Mouse (Mus musculus) liver, embryonic 11.5 days (tissue): ENCODE measurements around the gene Foxn3. TPM values are rescaled to one million over a fixed set of nuclear protein-coding genes. Genes with fewer than 3 reads are reported as not detected.

Experiments
- ATAC-seq: fragments of 200-750 bp; cut with Nextera tagmentation; replicated peaks from 2 replicates; pipeline ENCODE4 v1.8.0; 2017; ENCODE audit warnings: moderate number of reproducible peaks, mild to moderate bottlenecking, moderate TSS enrichment, moderate library complexity; ENCODE audit not compliant: low FRiP score
- DNase-seq: peaks from one replicate; pipeline ENCODE4 v3.0.0-alpha.2; 2017; ENCODE audit warnings: low spot score
- H3K27ac ChIP-seq: fragments of 300-500 bp; sonication (generic); 2 replicates; pipeline ENCODE4 v1.5.1; 2014; ENCODE audit warnings: mild to moderate bottlenecking, low read depth, low read length, control low read depth
- H3K27me3 ChIP-seq: fragments of 300-500 bp; sonication (generic); replicated peaks from 2 replicates; pipeline ENCODE4 v1.6.1; 2014; ENCODE audit warnings: low read length, mixed read lengths; ENCODE audit not compliant: control insufficient read depth, insufficient read depth
- H3K36me3 ChIP-seq: fragments of 300-500 bp; sonication (generic); 2 replicates; pipeline ENCODE4 v1.6.1; 2014; ENCODE audit warnings: mild to moderate bottlenecking, low read length, moderate library complexity, mixed read lengths; ENCODE audit not compliant: control insufficient read depth, insufficient read depth
- H3K4me1 ChIP-seq: fragments of 300-500 bp; sonication (generic); replicated peaks from 2 replicates; pipeline ENCODE4 v1.6.1; 2014; ENCODE audit warnings: low read length, mixed read lengths; ENCODE audit not compliant: control insufficient read depth, insufficient read depth
- H3K4me2 ChIP-seq: fragments of 300-500 bp; sonication (generic); 2 replicates; pipeline ENCODE4 v1.6.1; 2014; ENCODE audit warnings: mild to moderate bottlenecking, control low read depth, moderate library complexity
- H3K4me3 ChIP-seq: fragments of 300-500 bp; sonication (generic); 2 replicates; pipeline ENCODE4 v1.5.1; 2014; ENCODE audit warnings: low read depth, low read length, control low read depth
- H3K9ac ChIP-seq: fragments of 300-500 bp; sonication (generic); 2 replicates; pipeline ENCODE4 v1.6.1; 2014; ENCODE audit warnings: low read depth, low read length, control low read depth
- H3K9me3 ChIP-seq: fragments of 300-500 bp; sonication (generic); 2 replicates; pipeline ENCODE4 v1.6.1; 2016; ENCODE audit warnings: low read length, inconsistent platforms, mixed read lengths; ENCODE audit not compliant: control insufficient read depth
- WGBS: fragments of 180-500 bp; shearing (Covaris S2); extraction: QIAGEN DNeasy Blood & Tissue Kit; methylation state at CpG from one replicate; pipeline ENCODE4 v1.1.7; 2014; 5-methylcytosine and 5-hydroxymethylcytosine counted together
- polyA plus RNA-seq: library from polyadenylated mRNA; unstranded; fragments of >200 nt; fragmentation: Nextera tagmentation; extraction: Ambion mirVana; gene quantifications from 2 replicates; pipeline ENCODE4 v1.2.1, GENCODE M21; 2014

Foxn3 gene
- polyA plus RNA-seq, 1 experiment from 2014 or later: 52.7 TPM

GRCm38 (mm10) chr12:99169925-99170324, 393.5 kb downstream of the Foxn3 start:
- H3K4me2 ChIP-seq: no peak overlapping the region
- DNase-seq (no peak), ATAC-seq (no peak)
- H3K4me1 ChIP-seq: no peaks in the 10 kb centered on the region
- no peaks in the 10 kb centered on the region; the same call in 1 of the 2 replicates for H3K9me3 ChIP-seq
- H3K4me3 ChIP-seq: no peak overlapping the region
- H3K36me3 ChIP-seq: no peaks in the 10 kb centered on the region
- H3K27me3 ChIP-seq: no peaks in the 10 kb centered on the region
- H3K27ac ChIP-seq: no peak overlapping the region
- H3K9ac ChIP-seq: no peak overlapping the region
- WGBS: 90% methylated on average over 6 of the region's 6 CpGs

GRCm38 (mm10) chr12:99166091-99166490, 397.3 kb downstream of the Foxn3 start:
- no peaks in the 10 kb centered on the region for H3K27me3 ChIP-seq
- no peaks in the 10 kb centered on the region for H3K36me3 ChIP-seq
- no peak for DNase-seq
- no peaks in the 10 kb centered on the region for H3K4me1 ChIP-seq
- H3K4me2 ChIP-seq: no peak overlapping the region
- H3K9ac ChIP-seq: no peak overlapping the region
- H3K9me3 ChIP-seq: no peaks in the 10 kb centered on the region
- 87% methylated on average over 6 of the region's 6 CpGs for WGBS
- no peak overlapping the region for H3K27ac ChIP-seq
- no peak overlapping the region for H3K4me3 ChIP-seq
- ATAC-seq: no peak

GRCm38 (mm10) chr12:99163342-99163682, 400.1 kb downstream of the Foxn3 start:
- no peak for DNase-seq
- WGBS: 85% methylated on average over 9 of the region's 9 CpGs
- ATAC-seq: no peak
- Histone ChIP-seq H3K4me3 (no peak overlapping the region), H3K4me1 (no peaks in the 10 kb centered on the region), H3K27ac (no peak overlapping the region), H3K9me3 (0 out of 2 replicates have a peak, but pooled peaks cover 2% of the 10 kb centered on the region), H3K36me3 (no peaks in the 10 kb centered on the region), H3K9ac (no peak overlapping the region), H3K4me2 (no peak overlapping the region), H3K27me3 (no peaks in the 10 kb centered on the region)

- Histone ChIP-seq H3K9me3 (0 out of 2 replicates have a peak, but pooled peaks cover 2% of the 10 kb centered on the region), H3K36me3 (no peaks in the 10 kb centered on the region), H3K4me1 (no peaks in the 10 kb centered on the region), H3K27ac (no peak overlapping the region), H3K4me2 (no peak overlapping the region), H3K4me3 (no peak overlapping the region), H3K27me3 (no peaks in the 10 kb centered on the region), H3K9ac (no peak overlapping the region)
- ATAC-seq (no peak), DNase-seq (no peak)
- 78% methylated on average over 12 of the region's 12 CpGs for WGBS
Measured at GRCm38 (mm10) chr12:99162639-99163341, 400.6 kb downstream of the Foxn3 start.

- H3K9ac ChIP-seq: no peak overlapping the region
- H3K9me3 ChIP-seq: 0 out of 2 replicates have a peak, but pooled peaks cover 2% of the 10 kb centered on the region
- WGBS: 49% methylated on average over 10 of the region's 10 CpGs
- no peak overlapping the region for H3K27ac ChIP-seq
- 0 out of 2 replicates have a peak overlapping the region, but pooled peaks have one; percentile 5 for H3K4me2 ChIP-seq
- DNase-seq: no peak
- no peaks in the 10 kb centered on the region for H3K36me3 ChIP-seq
- ATAC-seq: no peak
- no peaks in the 10 kb centered on the region for H3K4me1 ChIP-seq
- H3K27me3 ChIP-seq: no peaks in the 10 kb centered on the region
- H3K4me3 ChIP-seq: no peak overlapping the region
Measured at GRCm38 (mm10) chr12:99162188-99162587, 401.2 kb downstream of the Foxn3 start.

- DNase-seq: no peak
- WGBS: 86% methylated on average over 8 of the region's 8 CpGs
- no peak for ATAC-seq
Measured at GRCm38 (mm10) chr12:99160061-99160460, 403.3 kb downstream of the Foxn3 start.

GRCm38 (mm10) chr12:99155904-99156303, 407.5 kb downstream of the Foxn3 start:
- no peak for ATAC-seq
- Histone ChIP-seq H3K27me3 (no peaks in the 10 kb centered on the region), H3K9ac (no peak overlapping the region), H3K36me3 (no peaks in the 10 kb centered on the region), H3K4me2 (no peak overlapping the region), H3K27ac (no peak overlapping the region), H3K9me3 (0 out of 2 replicates have a peak, but pooled peaks cover 2% of the 10 kb centered on the region), H3K4me3 (no peak overlapping the region), H3K4me1 (no peaks in the 10 kb centered on the region)
- DNase-seq: no peak
- WGBS: 89% methylated on average over 5 of the region's 5 CpGs

More at GRCm38 (mm10) chr12:99160061-99160460, 403.3 kb downstream of the Foxn3 start:
- no peak overlapping the region for H3K4me2 ChIP-seq
- no peaks in the 10 kb centered on the region for H3K27me3 ChIP-seq
- H3K9me3 ChIP-seq: 0 out of 2 replicates have a peak, but pooled peaks cover 2% of the 10 kb centered on the region
- H3K4me3 ChIP-seq: no peak overlapping the region
- H3K27ac ChIP-seq: no peak overlapping the region
- H3K36me3 ChIP-seq: no peaks in the 10 kb centered on the region
- no peak overlapping the region for H3K9ac ChIP-seq
- no peaks in the 10 kb centered on the region for H3K4me1 ChIP-seq

GRCm38 (mm10) chr12:99154230-99154629, 409.2 kb downstream of the Foxn3 start:
- no peaks in the 10 kb centered on the region for H3K27me3 ChIP-seq
- H3K9ac ChIP-seq: no peak overlapping the region
- DNase-seq: no peak
- WGBS: 63% methylated on average over 7 of the region's 7 CpGs
- no peak overlapping the region for H3K27ac ChIP-seq
- H3K36me3 ChIP-seq: no peaks in the 10 kb centered on the region
- no peak overlapping the region for H3K4me3 ChIP-seq
- no peaks in the 10 kb centered on the region for H3K4me1 ChIP-seq
- 0 out of 2 replicates have a peak, but pooled peaks cover 2% of the 10 kb centered on the region for H3K9me3 ChIP-seq
- ATAC-seq: no peak
- no peak overlapping the region for H3K4me2 ChIP-seq

GRCm38 (mm10) chr12:99153664-99154063, 409.7 kb downstream of the Foxn3 start:
- H3K36me3 ChIP-seq: no peaks in the 10 kb centered on the region
- H3K27me3 ChIP-seq: no peaks in the 10 kb centered on the region
- H3K9me3 ChIP-seq: 0 out of 2 replicates have a peak, but pooled peaks cover 2% of the 10 kb centered on the region
- no peaks in the 10 kb centered on the region for H3K4me1 ChIP-seq
- DNase-seq (no peak), ATAC-seq (no peak)
- H3K27ac ChIP-seq: no peak overlapping the region
- H3K4me3 ChIP-seq: no peak overlapping the region
- 70% methylated on average over 10 of the region's 10 CpGs for whole genome bisulfite sequencing
- H3K4me2 ChIP-seq: no peak overlapping the region
- H3K9ac ChIP-seq: no peak overlapping the region
